Mouse (Mus musculus): ENCODE measurements around the gene Uox.

DNA sequence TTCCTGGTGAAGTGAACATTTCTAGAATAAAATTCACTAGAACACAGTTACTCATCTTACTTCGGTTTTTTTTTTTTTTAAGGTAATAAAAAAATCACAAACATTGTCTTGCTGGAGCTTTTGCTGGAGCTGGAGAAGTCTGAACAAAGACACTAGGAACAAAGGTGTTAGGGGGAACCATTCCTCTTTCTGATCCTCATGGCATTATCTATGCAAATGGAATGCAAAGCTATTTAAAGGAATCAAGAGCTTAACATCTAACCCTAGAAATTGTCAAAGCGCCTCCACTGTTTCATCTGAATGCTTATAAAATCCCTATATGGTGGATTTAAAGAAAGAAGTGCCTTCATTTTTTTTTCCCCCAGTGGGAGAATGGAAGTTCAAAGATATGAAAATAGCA is 41.9 kb upstream of the Uox start:
- TF ChIP-seq POLR2A (IDR thresholded peaks at IDR 0.05; ENCODE audit: borderline replicate concordance, insufficient read depth, low read length) (no peak), CTCF (IDR thresholded peaks at IDR 0.05; ENCODE audit: borderline replicate concordance, insufficient read depth, low read depth, low read length) (no peak)
